Mouse (Mus musculus) midbrain, embryonic 14.5 days (tissue): ENCODE results near the gene Lefty2. TPM values are rescaled to one million over a fixed set of nuclear protein-coding genes. Genes with fewer than 3 reads are reported as not detected.

ENCODE experiments used
- ATAC-seq: fragments of 200-750 bp; cut with Nextera tagmentation; 2 replicates; pipeline ENCODE4 v1.8.0; 2017; ENCODE audit warnings: moderate number of reproducible peaks, moderate library complexity; ENCODE audit not compliant: low FRiP score, low TSS enrichment
- DNase-seq: peaks from one replicate; pipeline ENCODE4 v3.0.0-alpha.2; 2015
- H3K27ac ChIP-seq: fragments of 300-500 bp; sonication (generic); replicated peaks from 2 replicates; pipeline ENCODE4 v1.5.1; 2014; ENCODE audit warnings: mild to moderate bottlenecking, low read depth, low read length, moderate library complexity
- H3K27me3 ChIP-seq: fragments of 300-500 bp; sonication (generic); 2 replicates; pipeline ENCODE4 v1.6.1; 2014; ENCODE audit warnings: low read length, control low read depth, mixed read lengths; ENCODE audit not compliant: control insufficient read depth, insufficient read depth
- H3K36me3 ChIP-seq: fragments of 300-500 bp; sonication (generic); 2 replicates; pipeline ENCODE4 v1.6.1; 2014; ENCODE audit warnings: low read length, control low read depth; ENCODE audit not compliant: control insufficient read depth, insufficient read depth
- H3K4me1 ChIP-seq: fragments of 300-500 bp; sonication (generic); 2 replicates; pipeline ENCODE4 v1.6.1; 2014; ENCODE audit warnings: mild to moderate bottlenecking, antibody characterized with exemption, low read length, control low read depth; ENCODE audit not compliant: control insufficient read depth, insufficient read depth
- H3K4me2 ChIP-seq: fragments of 300-500 bp; sonication (generic); 2 replicates; pipeline ENCODE4 v1.6.1; 2014; ENCODE audit warnings: mild to moderate bottlenecking, low read length, moderate library complexity
- H3K4me3 ChIP-seq: fragments of 300-500 bp; sonication (generic); replicated peaks from 2 replicates; pipeline ENCODE4 v1.5.1; 2014; ENCODE audit warnings: low read depth, low read length
- H3K9ac ChIP-seq: fragments of 300-500 bp; sonication (generic); replicated peaks from 2 replicates; pipeline ENCODE4 v1.6.1; 2014; ENCODE audit warnings: mild to moderate bottlenecking, low read length, moderate library complexity
- H3K9me3 ChIP-seq: fragments of 300-500 bp; sonication (generic); 2 replicates; pipeline ENCODE4 v1.6.1; 2016; ENCODE audit warnings: low read length, control low read depth, mixed read lengths; ENCODE audit not compliant: control insufficient read depth
- WGBS: fragments of 180-500 bp; shearing (Covaris S2); extraction: QIAGEN DNeasy Blood & Tissue Kit; methylation state at CpG from one replicate; pipeline ENCODE4 v1.1.7; 2014; 5-methylcytosine and 5-hydroxymethylcytosine counted together
- polyA plus RNA-seq: library from polyadenylated mRNA; unstranded; fragments of >200 nt; fragmentation: Nextera tagmentation; extraction: Ambion mirVana; gene quantifications from 2 replicates; pipeline ENCODE4 v1.2.1, GENCODE M21; 2014

The Lefty2 gene
- polyA plus RNA-seq, 1 experiment from 2014 or later = 2.0 TPM

- Histone ChIP-seq H3K9me3 (no peaks in the 10 kb centered on the region), H3K27me3 (no peaks in the 10 kb centered on the region), H3K4me1 (no peaks in the 10 kb centered on the region), H3K4me2 (no peak overlapping the region), H3K27ac (no peak overlapping the region), H3K4me3 (no peak overlapping the region), H3K9ac (no peak overlapping the region), H3K36me3 (peaks cover 63% of the 10 kb centered on the region)
- 94% methylated on average over 7 of the region's 7 CpGs for WGBS
- no peak for DNase-seq
- no peak for ATAC-seq
Observed at GRCm38 (mm10) chr1:180866001-180866400, 26.9 kb upstream of the Lefty2 start.

- 79% methylated on average over 13 of the region's 13 CpGs for WGBS
- DNase-seq (no peak), ATAC-seq (no peak)
- Histone ChIP-seq H3K9ac (no peak overlapping the region), H3K4me1 (no peaks in the 10 kb centered on the region), H3K27me3 (no peaks in the 10 kb centered on the region), H3K36me3 (peaks cover 31% of the 10 kb centered on the region), H3K27ac (no peak overlapping the region), H3K9me3 (no peaks in the 10 kb centered on the region), H3K4me2 (no peak overlapping the region), H3K4me3 (no peak overlapping the region)
Observed at GRCm38 (mm10) chr1:180870122-180870650, 22.7 kb upstream of the Lefty2 start.

- Histone ChIP-seq H3K9ac (no peak overlapping the region), H3K4me1 (no peaks in the 10 kb centered on the region), H3K36me3 (no peaks in the 10 kb centered on the region), H3K4me3 (no peak overlapping the region), H3K9me3 (no peaks in the 10 kb centered on the region), H3K4me2 (no peak overlapping the region), H3K27ac (no peak overlapping the region), H3K27me3 (no peaks in the 10 kb centered on the region)
- ATAC-seq (no peak), DNase-seq (peak; percentile 63)
- 20% methylated on average over 9 of the region's 9 CpGs for WGBS
Observed at GRCm38 (mm10) chr1:180873861-180874484, 18.9 kb upstream of the Lefty2 start.

- Histone ChIP-seq H3K27me3 (no peaks in the 10 kb centered on the region), H3K4me2 (no peak overlapping the region), H3K9me3 (no peaks in the 10 kb centered on the region), H3K27ac (no peak overlapping the region), H3K4me1 (no peaks in the 10 kb centered on the region), H3K4me3 (no peak overlapping the region), H3K36me3 (no peaks in the 10 kb centered on the region), H3K9ac (no peak overlapping the region)
- 87% methylated on average over 2 of the region's 2 CpGs for WGBS
- no peak for ATAC-seq
- no peak for DNase-seq
Observed at GRCm38 (mm10) chr1:180874615-180875014, 18.3 kb upstream of the Lefty2 start.

- WGBS = 88% methylated on average over 9 of the region's 9 CpGs
- DNase-seq (no peak), ATAC-seq (no peak)
- Histone ChIP-seq H3K4me3 (no peak overlapping the region), H3K9ac (no peak overlapping the region), H3K9me3 (no peaks in the 10 kb centered on the region), H3K4me1 (no peaks in the 10 kb centered on the region), H3K4me2 (no peak overlapping the region), H3K36me3 (no peaks in the 10 kb centered on the region), H3K27me3 (no peaks in the 10 kb centered on the region), H3K27ac (no peak overlapping the region)
Observed at GRCm38 (mm10) chr1:180875126-180875525, 17.8 kb upstream of the Lefty2 start.

GRCm38 (mm10) chr1:180877466-180877865, 15.4 kb upstream of the Lefty2 start:
- H3K9ac ChIP-seq = no peak overlapping the region
- H3K27ac ChIP-seq = no peak overlapping the region
- H3K9me3 ChIP-seq = no peaks in the 10 kb centered on the region
- H3K4me1 ChIP-seq = no peaks in the 10 kb centered on the region
- WGBS = 72% methylated on average over 4 of the region's 4 CpGs
- ATAC-seq (no peak), DNase-seq (no peak)
- no peak overlapping the region for H3K4me3 ChIP-seq
- no peak overlapping the region for H3K4me2 ChIP-seq
- H3K27me3 ChIP-seq = no peaks in the 10 kb centered on the region
- no peaks in the 10 kb centered on the region for H3K36me3 ChIP-seq

- H3K9me3 ChIP-seq = no peaks in the 10 kb centered on the region
- 78% methylated on average over 3 of the region's 3 CpGs for WGBS
- 0 out of 2 replicates have a peak, but pooled peaks cover 4% of the 10 kb centered on the region for H3K4me1 ChIP-seq
Observed at GRCm38 (mm10) chr1:180881768-180882167, 11.1 kb upstream of the Lefty2 start.

GRCm38 (mm10) chr1:180883731-180884130, 9.2 kb upstream of the Lefty2 start:
- Histone ChIP-seq H3K27ac (no peak overlapping the region), H3K36me3 (no peaks in the 10 kb centered on the region), H3K27me3 (no peaks in the 10 kb centered on the region), H3K4me2 (no peak overlapping the region), H3K4me1 (peaks cover 12% of the 10 kb centered on the region; the same call in 1 of the 2 replicates), H3K4me3 (no peak overlapping the region), H3K9ac (no peak overlapping the region), H3K9me3 (no peaks in the 10 kb centered on the region)
- DNase-seq (peak; percentile 3), ATAC-seq (no peak)
- 49% methylated on average over 7 of the region's 7 CpGs for WGBS

More at GRCm38 (mm10) chr1:180881768-180882167, 11.1 kb upstream of the Lefty2 start:
- no peaks in the 10 kb centered on the region for H3K36me3 ChIP-seq
- no peak overlapping the region for H3K4me3 ChIP-seq
- DNase-seq (no peak), ATAC-seq (no peak)
- no peak overlapping the region for H3K9ac ChIP-seq
- H3K4me2 ChIP-seq = no peak overlapping the region
- no peaks in the 10 kb centered on the region for H3K27me3 ChIP-seq
- no peak overlapping the region for H3K27ac ChIP-seq

GRCm38 (mm10) chr1:180884484-180884883, 8.4 kb upstream of the Lefty2 start:
- 85% methylated on average over 9 of the region's 9 CpGs for WGBS
- Histone ChIP-seq H3K4me2 (no peak overlapping the region), H3K4me1 (peaks cover 16% of the 10 kb centered on the region; the same call in 1 of the 2 replicates), H3K9me3 (no peaks in the 10 kb centered on the region), H3K9ac (no peak overlapping the region), H3K27ac (no peak overlapping the region), H3K27me3 (no peaks in the 10 kb centered on the region), H3K36me3 (no peaks in the 10 kb centered on the region), H3K4me3 (no peak overlapping the region)
- no peak for DNase-seq
- no peak for ATAC-seq
